Mouse (Mus musculus) ovary, postnatal 36 days (tissue): ENCODE measurements at regions not wholly inside any gene's neighbourhood (a gene's known extent, or its start where the extent isn't known, plus 50 kb on each side); places are given as distances from the start of the nearest gene placed in this dataset.
"Not testable (repeated sequence)": the region's sequence is repeated elsewhere in the genome, so short reads cannot be mapped to it uniquely, and the experiment has no call there.

ENCODE experiments used
- DNase-seq: peaks from one replicate; pipeline ENCODE4 v3.0.0; 2022; ENCODE audit warnings: low spot score, mixed read lengths

- DNase-seq: no peak
Measured at GRCm38 (mm10) chr16:12700088-12700487, 409.4 kb upstream of the Ercc4 start.

GRCm38 (mm10) chr16:12703818-12704590 is 405.5 kb upstream of the Ercc4 start:
- no peak for DNase-seq

GRCm38 (mm10) chr16:12706907-12707306 is 402.6 kb upstream of the Ercc4 start:
- DNase-seq: no peak

- not testable (repeated sequence) for DNase-seq
Measured at GRCm38 (mm10) chr16:12721368-12721767, 388.1 kb upstream of the Ercc4 start.

GRCm38 (mm10) chr16:12726043-12726442 is 383.4 kb upstream of the Ercc4 start:
- DNase-seq: no peak

GRCm38 (mm10) chr16:12730167-12730730 is 379.2 kb upstream of the Ercc4 start:
- DNase-seq: not testable (repeated sequence)

- DNase-seq: no peak
Measured at GRCm38 (mm10) chr16:12731588-12731987, 377.9 kb upstream of the Ercc4 start.

GRCm38 (mm10) chr16:12742472-12742871 is 367.0 kb upstream of the Ercc4 start:
- DNase-seq: no peak

GRCm38 (mm10) chr16:12753181-12753580 is 356.3 kb upstream of the Ercc4 start:
- no peak for DNase-seq

GRCm38 (mm10) chr16:12754361-12754760 is 355.1 kb upstream of the Ercc4 start:
- no peak for DNase-seq

GRCm38 (mm10) chr16:12758594-12758993 is 350.9 kb upstream of the Ercc4 start:
- no peak for DNase-seq

GRCm38 (mm10) chr16:12764166-12764565 is 345.3 kb upstream of the Ercc4 start:
- DNase-seq: no peak

- DNase-seq: no peak
Measured at GRCm38 (mm10) chr16:12764608-12765007, 344.9 kb upstream of the Ercc4 start.

- DNase-seq: no peak
Measured at GRCm38 (mm10) chr16:12766846-12767245, 342.6 kb upstream of the Ercc4 start.

GRCm38 (mm10) chr16:12768161-12768895 is 341.2 kb upstream of the Ercc4 start:
- DNase-seq: no peak

GRCm38 (mm10) chr16:12770482-12770881 is 339.0 kb upstream of the Ercc4 start:
- DNase-seq: no peak

- no peak for DNase-seq
Measured at GRCm38 (mm10) chr16:12772535-12772934, 336.9 kb upstream of the Ercc4 start.

- DNase-seq: no peak
Measured at GRCm38 (mm10) chr16:12775876-12776275, 333.6 kb upstream of the Ercc4 start.

- DNase-seq: no peak
Measured at GRCm38 (mm10) chr16:12779079-12779478, 330.4 kb upstream of the Ercc4 start.

GRCm38 (mm10) chr16:12780635-12781034 is 328.8 kb upstream of the Ercc4 start:
- no peak for DNase-seq

- no peak for DNase-seq
Measured at GRCm38 (mm10) chr16:12785828-12786227, 323.7 kb upstream of the Ercc4 start.

GRCm38 (mm10) chr16:12798523-12798922 is 311.0 kb upstream of the Ercc4 start:
- no peak for DNase-seq

GRCm38 (mm10) chr16:12800181-12800580 is 309.3 kb upstream of the Ercc4 start:
- no peak for DNase-seq
